Mouse (Mus musculus) gastrocnemius, adult 2 months (tissue): ENCODE measurements around the gene Qsox1. TPM values are rescaled to one million over a fixed set of nuclear protein-coding genes. Genes with fewer than 3 reads are reported as not detected.

Experiments
- DNase-seq: peaks from one replicate; pipeline ENCODE4 v3.0.0; 2022
- H3K27ac ChIP-seq: fragments of 200-600 bp; 2 replicates; pipeline ENCODE4 v1.8.1; 2022; ENCODE audit warnings: mild to moderate bottlenecking
- H3K4me3 ChIP-seq: fragments of 200-600 bp; 2 replicates; pipeline ENCODE4 v1.8.1; 2022; ENCODE audit warnings: mild to moderate bottlenecking, moderate library complexity
- CTCF ChIP-seq: fragments of 200-600 bp; IDR thresholded peaks from 2 replicates; pipeline ENCODE4 v1.8.1; 2022; ENCODE audit warnings: antibody characterized with exemption, mild to moderate bottlenecking, moderate library complexity
- intact Hi-C: fragments of 180-260 bp; cut with DNase I; formaldehyde crosslinking; loops from one replicate; pipeline ENCODE4 v1.15.1; 2025
- total RNA-seq, 2 experiments: library from RNA; stranded (reverse); gene quantifications; 2 replicates each; pipeline ENCODE4 v1.2.3; 2021

Gene Qsox1
- total RNA-seq, 2 experiments from 2014 or later: 21.7 to 22.0 TPM

DNA sequence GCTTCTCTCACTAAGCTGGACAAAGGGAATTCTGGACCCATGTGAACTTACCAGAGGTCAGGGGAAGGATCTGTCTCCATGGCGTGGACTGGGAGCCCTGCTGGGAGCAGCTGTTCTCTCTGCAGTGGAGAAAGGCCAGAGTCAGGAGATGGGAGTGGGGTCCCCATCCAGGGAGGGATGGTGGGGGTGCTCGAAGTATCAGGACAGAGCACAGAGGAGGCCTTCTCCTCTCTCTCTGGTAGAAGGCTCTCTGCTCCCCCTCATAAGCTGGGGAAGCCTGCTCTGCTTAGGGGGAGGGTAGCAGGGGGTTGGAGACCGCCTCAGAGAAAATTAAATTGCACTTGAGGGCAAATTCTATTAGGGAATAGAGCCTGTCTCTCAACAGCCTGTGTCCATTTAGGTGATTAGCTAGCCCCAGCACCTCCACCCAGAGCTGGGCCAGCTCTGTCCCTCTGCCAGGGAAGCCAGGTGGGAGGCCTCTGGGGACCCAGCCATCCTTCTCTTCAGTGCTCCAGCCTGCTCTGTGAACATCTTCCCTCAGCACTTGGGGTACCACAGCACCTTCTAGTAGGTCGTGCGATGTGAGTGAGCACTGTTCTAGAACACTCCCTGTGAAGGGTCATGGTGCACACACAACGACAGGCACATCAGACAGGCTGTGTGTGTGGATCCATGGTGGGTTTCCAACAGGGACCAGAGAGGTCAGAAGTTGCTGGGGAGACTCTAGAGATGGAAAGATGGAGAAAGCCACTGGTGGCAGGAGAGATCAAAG is 61.0 kb downstream of the Qsox1 start, which contains the start of gene Lhx4:
Lhx4 (minus strand) TSS at position 201 of the 772 bp plus-strand sequence.
- intact Hi-C loops: no loop called here
- Histone ChIP-seq H3K27ac (no peak within 1 kb of the TSS), H3K4me3 (no peak within 1 kb of the TSS)
- no peak for TF ChIP-seq CTCF
- no peak for DNase-seq

DNA sequence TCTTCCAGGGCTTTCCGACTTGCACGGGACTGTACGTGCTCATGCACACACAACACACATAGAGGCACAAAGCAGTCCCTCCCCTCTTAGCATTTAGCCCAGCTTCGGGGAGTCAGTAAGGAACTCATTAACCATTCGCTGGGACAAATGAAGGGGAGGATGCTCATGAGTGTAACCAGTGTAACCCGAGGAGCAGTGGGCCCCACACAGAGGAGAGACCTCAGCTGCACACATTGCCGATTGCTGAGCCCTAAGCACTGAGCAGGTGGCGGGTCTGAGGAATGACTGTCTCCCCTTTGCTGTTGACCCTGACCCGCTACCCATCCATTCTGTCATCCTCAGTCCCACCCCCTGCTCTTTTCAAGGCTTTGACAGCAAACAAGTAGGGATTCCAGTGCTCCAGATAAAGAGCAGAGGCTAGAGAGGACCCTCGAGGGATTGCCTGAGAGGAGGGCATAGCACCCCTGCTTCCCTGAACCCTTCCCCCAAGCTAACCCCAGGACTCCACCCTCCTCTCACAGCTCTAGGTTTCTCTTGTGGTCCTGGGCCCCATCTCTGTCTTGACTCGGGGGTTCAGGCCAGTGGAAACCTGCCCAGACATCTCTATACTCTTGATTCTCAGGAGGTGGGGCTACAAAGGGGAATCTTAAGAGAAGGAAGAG is 62.0 kb downstream of the Qsox1 start:
- no peak overlapping the region for H3K4me3 ChIP-seq
- intact Hi-C loops: no loop called here
- TF ChIP-seq CTCF: no peak

DNA sequence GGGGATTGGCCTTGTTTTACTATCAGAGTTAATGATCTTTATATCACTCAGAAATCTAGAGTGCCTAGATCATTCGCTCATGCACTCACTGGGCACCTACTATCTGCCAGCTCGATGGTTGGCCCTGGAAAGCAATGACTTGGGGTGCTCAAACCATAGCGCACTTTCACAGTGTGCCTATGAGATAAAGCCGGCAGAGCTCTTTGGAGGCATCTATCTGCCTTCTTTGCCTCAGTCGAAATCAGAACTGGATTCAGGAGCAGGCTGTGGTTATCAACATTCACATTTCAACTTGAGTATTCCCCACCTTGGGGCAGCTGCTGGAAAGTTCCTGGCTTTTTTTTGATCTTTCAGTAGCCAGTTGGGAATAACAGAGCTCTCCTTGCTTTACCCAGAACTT is 64.8 kb downstream of the Qsox1 start:
- DNase-seq: no peak
- TF ChIP-seq CTCF: no peak
- no peak overlapping the region for H3K27ac ChIP-seq
- no peak overlapping the region for H3K4me3 ChIP-seq
- intact Hi-C loops: no loop called here

More for the DNA sequence above, 62.0 kb downstream of the Qsox1 start:
- no peak for DNase-seq
- no peak overlapping the region for H3K27ac ChIP-seq

DNA sequence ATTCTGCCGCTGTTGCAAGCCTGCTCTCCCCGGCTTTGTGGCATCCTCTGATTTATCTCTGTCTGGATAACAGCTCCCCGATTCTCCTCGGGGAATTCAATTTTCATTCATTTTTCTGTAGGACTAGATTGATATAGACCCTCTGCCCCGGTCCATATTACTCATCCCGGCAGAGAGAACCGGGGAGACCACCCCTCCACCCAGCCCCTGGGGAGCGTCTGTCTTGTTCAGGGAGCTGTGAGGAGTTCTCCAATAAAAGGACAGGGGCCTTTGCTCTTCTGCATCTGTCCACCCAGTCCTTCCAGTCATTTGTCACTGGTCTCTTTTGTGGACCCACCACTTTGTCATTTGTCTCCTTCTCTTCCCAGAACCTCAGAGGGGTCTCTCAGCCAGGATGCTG is 65.7 kb downstream of the Qsox1 start:
- no peak for DNase-seq
- no peak overlapping the region for H3K27ac ChIP-seq

DNA sequence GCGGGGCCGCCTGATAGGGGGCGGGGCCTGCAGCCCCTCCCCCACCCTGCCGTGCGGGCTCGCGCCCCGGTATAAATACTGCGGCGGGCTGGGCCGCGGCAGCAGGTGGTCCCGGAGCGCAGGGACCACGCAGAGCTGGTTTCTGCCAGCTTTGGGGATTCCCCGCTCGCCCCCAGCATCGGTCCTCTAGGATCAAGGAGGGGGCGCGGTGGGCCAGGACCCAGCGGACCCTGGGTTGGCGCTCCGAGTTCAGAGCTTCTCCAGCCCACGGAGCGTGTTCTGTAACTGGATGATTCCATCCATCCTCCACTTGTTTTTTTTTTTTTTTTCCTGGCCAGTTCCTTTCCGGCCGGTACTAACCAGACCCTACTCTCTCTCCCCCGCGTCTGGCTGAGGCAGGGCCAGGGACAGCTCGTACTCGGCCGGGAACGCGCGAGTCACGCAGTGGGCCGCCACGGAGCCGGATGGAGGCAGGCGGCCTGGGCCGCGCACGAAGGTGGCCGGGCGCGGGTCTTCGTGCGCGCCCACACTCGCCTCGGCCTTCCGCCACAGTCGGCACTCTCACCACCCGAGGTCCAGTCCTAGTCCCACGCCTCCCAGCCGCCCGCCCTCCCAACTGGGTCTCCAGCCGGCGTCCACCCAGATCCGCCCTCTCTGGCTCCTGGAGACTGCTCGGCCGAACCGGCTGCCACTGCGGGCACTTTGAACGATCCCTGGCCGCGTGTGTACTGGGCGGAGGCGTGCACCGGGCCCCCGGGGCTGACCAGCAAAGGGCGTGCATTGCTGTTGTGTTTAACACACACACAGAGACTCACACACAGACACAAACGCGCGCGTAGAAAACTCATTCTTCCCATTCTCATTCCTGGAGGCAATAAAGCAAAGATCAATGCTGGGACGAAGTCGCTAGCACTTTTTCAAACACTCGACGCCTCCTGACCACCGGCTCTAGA is 70.0 kb downstream of the Qsox1 start:
- intact Hi-C loops: no loop called here
- no peak for TF ChIP-seq CTCF
- H3K4me3 ChIP-seq: peak overlapping the region; percentile 71
- no peak overlapping the region for H3K27ac ChIP-seq
- no peak for DNase-seq

More for the DNA sequence above, 65.7 kb downstream of the Qsox1 start:
- TF ChIP-seq CTCF: no peak
- H3K4me3 ChIP-seq: no peak overlapping the region
- intact Hi-C loops: no loop called here

DNA sequence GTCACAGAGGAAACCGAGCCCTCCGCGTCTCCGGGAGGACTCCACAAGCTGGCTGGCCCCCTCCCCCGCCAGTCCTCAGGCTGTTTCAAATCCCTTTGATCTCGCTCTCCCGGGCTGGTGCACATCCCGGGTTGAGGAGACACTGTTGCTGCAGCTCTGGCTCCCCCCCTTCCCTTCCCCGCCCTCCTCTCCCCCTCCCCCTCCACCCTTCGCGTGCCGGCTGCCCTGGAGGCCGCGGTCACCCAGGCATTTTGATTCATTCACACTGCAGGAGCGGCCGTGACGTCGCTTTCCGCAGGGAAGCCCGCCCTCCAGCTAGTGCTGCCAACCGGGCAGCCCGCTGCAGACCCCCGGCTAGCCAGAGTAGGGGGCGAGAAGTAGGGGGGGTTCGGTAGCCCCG is 70.7 kb downstream of the Qsox1 start:
- intact Hi-C loops: no loop called here
- peak overlapping the region; percentile 71 for H3K4me3 ChIP-seq
- H3K27ac ChIP-seq: no peak overlapping the region
- no peak for TF ChIP-seq CTCF
- DNase-seq: no peak

DNA sequence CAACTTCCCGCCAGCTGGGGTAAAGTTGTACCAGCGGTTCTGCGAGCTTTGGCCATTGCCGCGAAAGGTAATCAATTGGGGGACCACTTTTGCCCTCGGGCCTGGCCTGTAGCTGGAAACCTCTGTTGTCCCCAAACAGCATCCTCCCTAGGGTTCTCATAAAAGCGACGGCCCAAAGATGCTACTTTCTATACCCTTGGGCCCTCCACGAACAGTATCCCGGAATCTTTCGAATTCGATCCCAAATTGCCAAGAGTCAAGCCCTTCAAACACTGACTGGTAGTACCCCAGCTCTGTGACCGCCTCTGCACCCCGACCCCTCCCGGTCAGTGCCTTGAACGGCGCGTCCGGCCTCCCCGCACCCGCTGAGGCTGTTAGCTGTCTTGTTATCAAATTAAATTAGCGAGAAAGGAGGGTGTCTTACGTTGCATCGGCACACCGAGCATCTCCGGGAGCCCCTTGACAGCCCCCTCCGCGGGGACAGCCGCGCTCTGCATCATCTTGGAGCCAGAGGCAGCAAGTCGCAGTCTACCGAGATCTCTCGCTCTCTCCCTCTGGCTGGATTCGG is 71.2 kb downstream of the Qsox1 start:
- DNase-seq: no peak
- intact Hi-C loops: no loop called here
- peak overlapping the region; percentile 71 for H3K4me3 ChIP-seq
- no peak for TF ChIP-seq CTCF
- H3K27ac ChIP-seq: no peak overlapping the region

DNA sequence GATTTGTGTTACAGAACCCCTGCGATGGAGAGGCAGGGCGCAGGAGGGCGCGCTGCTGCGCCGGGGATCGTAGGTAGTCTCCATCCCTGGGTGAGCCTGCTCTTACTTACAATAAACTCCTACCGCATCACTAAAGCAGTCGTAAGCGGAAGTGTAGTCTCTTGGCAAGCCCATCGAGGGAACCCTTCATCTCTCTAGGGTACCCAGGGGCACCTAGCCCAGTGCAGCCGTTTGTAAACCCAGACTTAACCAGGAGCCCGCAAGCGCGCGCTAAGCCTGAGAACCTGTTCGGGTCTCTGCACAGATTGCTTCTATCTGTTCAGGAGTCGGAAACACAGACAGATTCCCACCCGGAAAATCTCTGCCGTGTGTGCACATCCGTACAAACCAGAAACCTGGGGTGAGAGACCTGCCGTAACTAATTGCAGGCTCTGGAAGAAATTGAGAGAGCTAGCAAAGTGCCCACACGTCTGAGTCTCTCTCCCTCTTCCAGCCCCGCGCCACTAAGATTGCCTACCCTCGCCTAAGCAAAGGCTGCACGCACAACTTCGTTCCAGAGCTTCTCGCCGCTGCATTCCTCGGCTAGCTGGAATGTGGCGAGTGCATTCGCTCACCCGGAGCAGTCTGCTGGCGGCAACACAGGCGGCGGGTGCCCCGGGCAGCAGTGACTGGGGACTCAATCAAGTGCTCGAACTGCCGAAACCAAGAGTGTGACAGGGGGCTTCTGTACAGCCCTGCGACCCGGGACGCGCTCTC is 71.9 kb downstream of the Qsox1 start:
- TF ChIP-seq CTCF: no peak
- Histone ChIP-seq H3K4me3 (peak overlapping the region; percentile 71), H3K27ac (no peak overlapping the region)
- peak; percentile 29 for DNase-seq
- intact Hi-C loops: no loop called here

DNA sequence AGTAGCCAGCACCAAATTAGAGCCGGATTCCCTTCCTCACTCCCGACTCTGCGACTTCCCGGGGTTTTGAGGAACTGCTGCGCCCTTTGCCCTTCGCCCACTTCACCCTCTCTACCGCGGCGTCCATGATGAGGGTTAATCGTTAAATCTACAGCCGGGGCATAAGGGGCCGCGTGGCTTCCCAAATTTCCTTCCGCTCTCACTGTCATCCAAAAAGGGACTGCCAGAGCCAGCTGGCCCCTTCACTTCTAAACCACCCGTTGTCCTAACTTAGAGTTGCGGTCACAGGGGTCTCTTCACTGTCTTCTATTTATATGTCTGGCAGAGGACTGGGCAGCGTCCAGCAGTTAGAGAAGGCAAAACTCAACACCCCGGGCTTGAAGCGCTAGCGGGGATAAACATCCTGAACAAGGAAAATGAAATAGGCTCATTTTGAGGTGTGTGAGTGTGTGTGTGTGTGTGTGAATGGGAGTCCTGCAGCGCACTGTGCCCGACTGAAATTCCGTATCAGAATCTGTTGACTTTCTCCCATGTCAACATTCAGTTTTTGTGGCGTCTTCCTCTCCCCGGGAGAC is 74.8 kb downstream of the Qsox1 start:
- Histone ChIP-seq H3K4me3 (peak overlapping the region; percentile 43), H3K27ac (no peak overlapping the region)
- intact Hi-C loops: no loop called here
- DNase-seq: no peak
- no peak for TF ChIP-seq CTCF

DNA sequence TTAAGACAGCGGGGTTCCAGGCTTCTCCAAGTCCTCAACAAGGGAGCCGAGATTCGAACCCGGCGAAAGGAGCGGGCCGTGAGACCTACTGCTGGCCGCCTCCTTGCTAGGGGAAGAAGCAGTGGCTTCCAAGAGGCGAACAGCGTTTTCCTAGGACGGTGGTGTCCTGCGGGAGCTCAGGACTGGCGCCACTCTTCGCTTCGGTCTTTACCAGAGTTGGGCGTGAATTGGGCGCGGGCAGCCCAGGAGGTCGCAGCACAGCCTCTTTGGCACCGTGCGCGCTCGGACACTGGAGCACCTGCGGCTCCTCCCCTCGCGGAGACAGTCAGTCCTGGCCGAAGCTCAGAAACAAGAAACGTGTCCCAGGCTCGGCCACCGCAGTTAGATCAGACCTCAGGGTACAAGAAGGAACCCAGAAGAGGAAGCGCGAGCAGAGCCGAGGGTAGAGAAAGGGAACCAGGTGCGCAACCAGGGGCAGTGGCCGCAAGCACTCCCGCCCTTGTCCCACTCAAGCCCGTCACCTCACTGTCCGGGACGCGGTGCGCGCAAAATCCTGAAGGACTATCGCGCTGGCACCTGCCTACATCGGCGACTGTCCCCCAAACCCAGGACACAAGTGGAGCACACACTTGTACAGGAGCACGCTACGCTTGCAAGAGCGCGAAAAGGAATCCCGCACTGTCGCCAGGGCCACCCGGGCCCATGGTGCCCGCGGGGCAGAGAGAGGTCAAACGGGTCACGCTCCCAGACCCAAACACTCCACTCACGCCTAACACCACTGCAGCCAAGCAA is 75.5 kb downstream of the Qsox1 start:
- Histone ChIP-seq H3K27ac (no peak overlapping the region), H3K4me3 (peak overlapping the region; percentile 43)
- intact Hi-C loops: no loop called here
- no peak for DNase-seq
- TF ChIP-seq CTCF: no peak
